Mouse (Mus musculus) layer of hippocampus, adult 9-10 months (tissue): Measurements from ENCODE around the gene Adh6a.

Experiments
- DNase-seq: peaks from one replicate; pipeline ENCODE4 v3.0.0; 2022; ENCODE audit warnings: low spot score

Gene Adh6a

DNA sequence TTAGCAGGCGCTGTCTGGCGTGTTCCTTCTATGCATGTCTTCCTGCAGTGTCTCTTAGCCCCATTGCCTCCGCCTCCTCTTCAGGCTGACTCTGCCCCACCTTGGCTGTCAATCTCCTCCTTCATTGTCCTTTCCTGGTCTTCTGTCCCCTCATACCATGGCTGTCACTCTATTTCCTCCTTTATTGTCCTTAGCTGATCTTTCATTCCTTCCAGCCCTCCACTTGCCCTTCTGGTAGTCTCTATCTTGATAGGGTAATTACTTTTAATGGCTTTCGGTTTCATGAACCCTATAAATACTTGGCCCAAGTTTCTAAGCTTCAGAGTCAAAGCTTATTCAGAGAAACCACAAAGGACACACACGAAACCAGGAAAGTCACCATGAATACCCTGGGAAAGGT is at the start of gene Adh6a:
Adh6a (plus strand) TSS at position 322 of the 400 bp plus-strand sequence.
- no peak for DNase-seq

GRCm38 (mm10) chr3:138264648-138265047 is 48.4 kb upstream of the Adh6a start:
- DNase-seq = no peak

GRCm38 (mm10) chr3:138270507-138270906 is 42.6 kb upstream of the Adh6a start:
- DNase-seq = no peak

DNA sequence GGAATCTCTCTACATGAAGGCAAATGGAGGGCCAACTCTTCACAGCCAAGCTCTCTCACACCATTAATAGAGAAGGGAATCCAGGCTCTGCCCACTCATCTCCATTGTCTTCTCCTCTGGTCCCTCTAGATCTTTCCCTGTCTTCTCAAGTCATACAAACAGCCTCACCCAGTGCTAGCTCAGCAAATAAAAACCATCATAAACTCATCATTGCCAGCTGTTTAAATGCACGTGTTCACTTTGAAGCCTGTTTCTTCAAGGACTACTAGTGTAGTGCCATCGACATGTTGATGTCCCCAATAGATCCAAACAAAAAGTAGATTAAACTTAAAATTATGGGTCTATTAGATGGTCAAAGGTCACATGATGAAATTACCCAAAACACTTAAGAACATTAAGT is 41.8 kb upstream of the Adh6a start:
- no peak for DNase-seq

GRCm38 (mm10) chr3:138273080-138273479 is 40.0 kb upstream of the Adh6a start:
- DNase-seq = no peak

DNA sequence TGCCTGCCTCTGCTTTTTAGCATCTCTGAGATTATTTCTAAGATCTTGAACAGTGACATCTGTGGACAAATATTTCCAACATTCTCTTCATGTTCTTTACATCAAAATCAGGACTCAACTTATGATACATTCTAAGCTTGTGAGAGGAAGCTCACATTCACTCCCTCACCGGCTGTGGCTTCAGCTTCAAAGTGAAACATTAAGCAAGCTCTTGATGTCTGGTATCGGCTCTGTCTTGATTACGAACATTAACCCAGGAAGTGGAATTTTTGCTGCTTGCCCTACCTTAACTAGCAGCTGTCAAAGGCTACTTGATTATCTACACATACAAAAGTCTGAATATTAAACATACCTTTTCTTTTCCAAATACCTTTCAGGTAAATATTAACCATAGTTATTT is 38.0 kb upstream of the Adh6a start:
- DNase-seq = no peak

GRCm38 (mm10) chr3:138282556-138282955 is 30.5 kb upstream of the Adh6a start:
- DNase-seq = no peak

DNA sequence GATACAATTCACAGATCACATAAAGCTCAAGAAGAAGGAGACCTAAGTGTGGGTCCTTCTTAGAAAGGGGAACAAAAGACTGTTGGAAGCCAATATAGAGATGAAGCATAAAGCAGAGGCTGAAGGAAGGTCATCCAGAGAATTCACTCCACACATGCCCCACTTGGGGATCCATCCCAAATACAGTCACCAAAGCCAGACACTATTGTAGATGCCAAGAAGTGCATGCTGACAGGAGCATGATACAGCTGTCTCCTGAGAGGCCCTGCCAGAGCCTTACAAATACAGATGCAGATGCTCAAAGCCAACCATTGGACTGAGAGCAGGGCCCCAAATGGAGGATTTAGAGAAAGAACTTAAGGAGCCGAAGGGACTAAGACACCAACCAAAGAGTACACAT is 29.3 kb upstream of the Adh6a start:
- no peak for DNase-seq

DNA sequence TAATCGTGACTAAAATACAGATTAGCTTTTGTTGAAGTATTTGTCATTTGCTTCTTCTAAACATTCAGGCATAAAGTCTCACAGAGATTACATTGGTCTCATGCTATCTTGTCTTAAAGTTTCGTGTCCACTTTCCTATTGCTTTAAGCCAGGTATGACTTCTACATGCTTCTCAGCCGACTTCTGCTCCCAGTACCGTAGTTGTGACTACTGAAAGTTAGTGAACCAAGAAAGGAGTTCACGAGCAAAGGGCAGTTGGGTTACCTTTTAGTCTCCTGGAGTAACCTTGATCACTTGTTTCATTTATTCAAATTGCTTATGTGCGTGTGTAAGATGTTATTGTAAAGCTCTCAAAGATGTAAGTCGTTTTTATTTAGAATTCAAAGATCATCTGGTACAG is 27.1 kb upstream of the Adh6a start:
- no peak for DNase-seq

DNA sequence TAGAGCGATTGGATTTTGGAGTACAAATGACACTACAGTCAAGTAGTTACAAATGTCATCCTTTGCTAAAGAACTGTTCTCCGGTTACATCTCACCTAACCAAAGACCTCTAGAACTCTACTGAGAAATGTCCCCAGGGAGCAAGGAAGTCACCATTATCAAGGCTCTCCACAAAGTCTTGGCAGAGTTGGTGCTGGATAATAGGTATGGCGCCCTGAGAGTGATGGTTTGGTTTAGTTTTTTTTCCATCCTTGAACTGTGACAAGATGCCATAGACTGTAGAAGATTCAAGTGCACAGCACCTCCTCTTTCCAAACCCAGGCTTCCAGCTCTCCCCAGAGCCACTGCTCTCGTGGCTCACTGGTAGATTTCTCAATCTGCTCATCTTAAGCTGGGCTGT is 25.4 kb upstream of the Adh6a start:
- DNase-seq = no peak

GRCm38 (mm10) chr3:138290672-138291071 is 22.4 kb upstream of the Adh6a start:
- no peak for DNase-seq

- no peak for DNase-seq
Observed at GRCm38 (mm10) chr3:138291529-138292117, 21.5 kb upstream of the Adh6a start.

DNA sequence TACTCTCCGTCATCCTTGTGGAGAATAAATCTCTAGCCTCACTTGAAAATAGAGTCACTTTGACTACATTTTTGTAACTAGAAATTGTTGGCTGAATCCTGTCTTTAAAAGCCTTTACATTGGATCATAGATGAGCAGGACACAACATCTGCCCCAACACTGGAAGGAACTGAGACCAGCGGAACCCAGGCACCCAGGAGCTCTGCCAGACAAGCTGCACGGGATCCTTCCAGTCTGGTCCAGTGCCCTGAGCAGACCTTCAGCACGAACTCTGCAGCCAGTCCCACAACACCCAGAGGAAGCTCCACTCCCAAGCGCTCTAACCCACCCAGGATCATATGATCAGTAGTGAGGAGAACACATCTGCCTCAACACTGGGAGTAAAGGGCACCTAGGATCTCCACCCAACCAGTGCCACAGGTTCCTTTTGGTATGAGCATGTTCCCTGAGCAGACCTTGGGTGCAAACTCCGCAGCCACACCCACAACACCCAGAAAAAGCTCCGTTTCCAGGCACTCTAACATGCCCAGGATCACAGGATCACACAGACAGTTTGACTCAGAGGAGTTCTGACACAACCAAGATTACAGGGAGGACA is 19.7 kb upstream of the Adh6a start:
- no peak for DNase-seq

DNA sequence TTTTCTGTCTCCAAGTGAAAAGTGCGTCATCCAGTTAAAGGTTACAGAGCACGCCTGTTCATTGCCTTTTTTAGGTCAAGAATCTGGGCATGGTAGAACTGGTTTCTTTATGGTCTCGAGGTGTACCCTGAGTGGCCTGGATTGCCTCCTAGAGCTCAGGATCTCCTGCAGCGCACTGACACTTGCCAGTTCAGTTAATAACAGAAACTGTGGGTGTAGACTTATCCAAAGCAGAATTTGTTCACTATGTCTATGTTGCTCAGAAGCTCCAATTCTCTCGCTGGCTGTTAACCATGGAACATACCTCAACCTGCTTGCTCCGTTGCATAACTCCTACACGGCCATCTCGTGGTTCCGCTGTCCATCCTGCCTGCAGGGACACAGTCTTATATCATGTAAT is 13.0 kb upstream of the Adh6a start:
- DNase-seq = no peak

DNA sequence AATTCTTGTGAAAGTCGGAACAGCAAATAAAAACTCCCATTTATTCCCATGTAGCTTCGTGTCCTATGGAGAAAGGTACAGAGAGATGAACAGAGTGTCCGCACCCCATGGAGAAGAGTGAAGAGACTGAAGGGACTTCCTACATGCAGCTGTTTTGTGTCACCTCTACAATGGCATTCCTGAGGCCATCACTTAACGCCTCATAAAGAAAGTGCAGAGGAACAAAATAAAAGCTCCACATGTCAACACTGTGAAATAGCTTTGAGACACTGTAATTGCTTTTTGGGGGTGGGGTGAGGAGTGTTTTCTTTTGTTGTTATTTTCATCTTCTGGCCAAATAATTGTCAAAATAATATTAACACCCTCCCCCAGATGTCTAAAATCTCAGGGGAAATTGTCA is 10.4 kb upstream of the Adh6a start:
- DNase-seq = no peak

- DNase-seq = no peak
Observed at GRCm38 (mm10) chr3:138303771-138304488, 9.2 kb upstream of the Adh6a start.

- DNase-seq = no peak
Observed at GRCm38 (mm10) chr3:138304489-138304871, 8.6 kb upstream of the Adh6a start.

- DNase-seq = no peak
Observed at GRCm38 (mm10) chr3:138305486-138306289, 7.4 kb upstream of the Adh6a start.

DNA sequence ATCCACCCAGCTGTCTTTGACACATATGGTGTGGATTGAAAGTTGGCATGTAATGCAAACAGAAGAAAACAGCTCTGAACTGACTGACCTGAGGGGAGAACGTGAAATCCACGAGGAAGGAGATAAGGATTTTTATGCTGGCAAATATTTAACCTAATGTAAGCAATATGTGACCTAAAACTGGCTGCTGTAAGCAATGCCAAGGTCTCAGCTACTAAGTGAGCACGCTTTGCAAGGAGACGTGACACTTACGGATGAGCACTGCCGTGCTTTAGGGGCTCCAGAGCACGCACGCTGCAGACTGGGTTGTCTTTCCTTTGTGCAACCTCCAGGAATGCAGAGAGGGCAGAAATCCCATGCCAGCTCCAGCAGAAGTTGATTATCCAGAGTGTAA is 6.8 kb upstream of the Adh6a start:
- DNase-seq = no peak

DNA sequence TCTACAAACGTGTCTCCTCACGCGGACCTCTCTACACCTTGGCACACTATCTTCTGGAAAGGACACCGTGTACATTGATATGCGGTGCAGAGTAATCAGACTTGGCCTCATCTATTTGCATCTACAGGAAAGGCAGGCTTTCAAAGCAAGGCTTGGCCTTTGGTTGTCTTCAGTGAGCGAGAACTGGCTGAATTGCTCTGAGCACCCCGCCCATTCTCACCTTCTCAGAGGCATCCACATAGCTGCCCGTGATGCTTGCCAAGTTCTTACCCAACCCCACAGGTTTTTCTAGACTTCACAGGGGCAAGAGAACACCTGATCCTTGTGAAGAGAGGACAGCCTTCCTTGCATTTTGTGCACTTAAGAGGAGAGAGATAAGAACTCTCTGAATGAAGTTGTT is 3.2 kb upstream of the Adh6a start:
- no peak for DNase-seq

GRCm38 (mm10) chr3:138311015-138311414 is 2.1 kb upstream of the Adh6a start:
- DNase-seq = no peak

GRCm38 (mm10) chr3:138316908-138317472 is 3.9 kb downstream of the Adh6a start:
- no peak for DNase-seq

- DNase-seq = no peak
Observed at GRCm38 (mm10) chr3:138325001-138325400, 11.9 kb downstream of the Adh6a start.
